Mouse (Mus musculus) adrenal gland, postnatal 25 days (tissue): Measurements from ENCODE around the gene Tle4. TPM values are rescaled to one million over a fixed set of nuclear protein-coding genes. Genes with fewer than 3 reads are reported as not detected.

ENCODE experiments used
- DNase-seq: peaks from one replicate; pipeline ENCODE4 v3.0.0; 2021; ENCODE audit warnings: mixed read lengths
- total RNA-seq: library from RNA; stranded (reverse); gene quantifications from 2 replicates; pipeline ENCODE4 v1.2.3, GENCODE M21; 2021

The Tle4 gene
- total RNA-seq, 1 experiment from 2014 or later, result 11.0 TPM

- no peak for DNase-seq
Measured at GRCm38 (mm10) chr19:14453486-14453885, 144.4 kb downstream of the Tle4 start.

- DNase-seq, result no peak
Measured at GRCm38 (mm10) chr19:14451329-14451728, 146.5 kb downstream of the Tle4 start.

GRCm38 (mm10) chr19:14449738-14450137, 148.1 kb downstream of the Tle4 start:
- DNase-seq, result no peak

GRCm38 (mm10) chr19:14448586-14448985, 149.3 kb downstream of the Tle4 start:
- no peak for DNase-seq

GRCm38 (mm10) chr19:14447474-14447873, 150.4 kb downstream of the Tle4 start:
- no peak for DNase-seq

GRCm38 (mm10) chr19:14441861-14442260, 156.0 kb downstream of the Tle4 start:
- DNase-seq, result no peak

GRCm38 (mm10) chr19:14437226-14437625, 160.6 kb downstream of the Tle4 start:
- DNase-seq, result no peak

- no peak for DNase-seq
Measured at GRCm38 (mm10) chr19:14436567-14436966, 161.3 kb downstream of the Tle4 start.

- DNase-seq, result no peak
Measured at GRCm38 (mm10) chr19:14435681-14436376, 162.0 kb downstream of the Tle4 start.

GRCm38 (mm10) chr19:14433900-14434299, 164.0 kb downstream of the Tle4 start:
- DNase-seq, result no peak

GRCm38 (mm10) chr19:14432436-14432835, 165.4 kb downstream of the Tle4 start:
- DNase-seq, result no peak

GRCm38 (mm10) chr19:14426920-14427319, 170.9 kb downstream of the Tle4 start:
- DNase-seq, result no peak

GRCm38 (mm10) chr19:14426244-14426868, 171.5 kb downstream of the Tle4 start:
- DNase-seq, result no peak

GRCm38 (mm10) chr19:14425122-14425521, 172.7 kb downstream of the Tle4 start:
- DNase-seq, result no peak

GRCm38 (mm10) chr19:14424016-14424964, 173.6 kb downstream of the Tle4 start:
- DNase-seq, result no peak

GRCm38 (mm10) chr19:14421691-14422090, 176.2 kb downstream of the Tle4 start:
- no peak for DNase-seq

- DNase-seq, result no peak
Measured at GRCm38 (mm10) chr19:14419886-14420285, 178.0 kb downstream of the Tle4 start.

- DNase-seq, result peak; percentile 35
Measured at GRCm38 (mm10) chr19:14416845-14417244, 181.0 kb downstream of the Tle4 start.

GRCm38 (mm10) chr19:14415996-14416395, 181.9 kb downstream of the Tle4 start:
- no peak for DNase-seq

- no peak for DNase-seq
Measured at GRCm38 (mm10) chr19:14414957-14415356, 182.9 kb downstream of the Tle4 start.

GRCm38 (mm10) chr19:14406603-14407002, 191.2 kb downstream of the Tle4 start:
- no peak for DNase-seq
